Mouse (Mus musculus): ENCODE data around the gene Ltbp4. TPM values are rescaled to one million over a fixed set of nuclear protein-coding genes. Genes with fewer than 3 reads are reported as not detected.
A peak's percentile ranks its signal among the peaks of the same experiment; 100 is the strongest.

Gene Ltbp4
- polyA plus RNA-seq, 1 experiment, result 76.9 TPM

DNA sequence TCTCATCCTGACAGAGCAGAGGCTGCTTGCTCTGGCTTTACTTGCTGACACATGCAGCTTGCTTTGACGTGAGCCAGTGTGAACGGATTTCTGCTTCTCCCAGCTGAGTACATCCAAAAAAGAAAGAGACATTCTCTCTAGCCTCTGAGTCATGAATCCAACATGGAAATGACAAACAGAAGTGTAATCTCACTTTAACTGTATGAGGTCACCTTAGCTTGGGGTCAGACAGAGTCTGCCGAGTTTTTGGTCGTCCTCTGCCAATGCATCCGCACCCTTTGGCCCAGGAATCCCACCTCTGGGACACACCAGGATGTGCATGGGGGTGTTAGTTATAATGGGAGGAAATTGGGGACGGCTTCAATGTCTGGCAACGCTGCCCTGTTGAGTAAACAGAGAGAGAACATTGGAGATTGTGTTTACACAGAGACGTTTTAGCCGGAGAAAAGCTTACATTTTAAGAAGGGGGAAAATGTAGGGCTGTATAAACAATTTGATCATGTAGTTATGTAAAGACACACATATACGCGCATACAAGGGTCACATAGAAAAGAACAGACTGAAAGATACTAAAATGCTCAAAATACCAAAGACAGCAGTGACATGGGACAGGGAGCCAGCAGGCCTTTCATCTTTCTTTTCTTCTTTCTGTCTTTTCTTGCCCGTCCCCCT lies 45.6 kb downstream of the Ltbp4 start:
- H3K36me3 ChIP-seq (ENCODE audit: control insufficient read depth, insufficient read depth, low read length), result no peaks in the 10 kb centered on the region
- TF ChIP-seq POLR2A (IDR thresholded peaks at IDR 0.05; ENCODE audit: low read depth, low read length) (no peak), CTCF (conservative IDR thresholded peaks at IDR 0.05; ENCODE audit: insufficient read depth, insufficient read length, low read depth, low read length) (no peak)
- DNase-seq, result peak; percentile 46
- H3K4me3 ChIP-seq (ENCODE audit: insufficient read depth, low read depth, low read length), result no peak overlapping the region
- H3K4me1 ChIP-seq (ENCODE audit: control insufficient read depth, insufficient read depth, low read length), result no peaks in the 10 kb centered on the region
- WGBS, result 41% methylated on average over 12 of the region's 12 CpGs
- H3K27ac ChIP-seq (ENCODE audit: insufficient read depth, low read depth, low read length), result peak overlapping the region; percentile 52; the same call in 1 of the 2 replicates
- no peaks in the 10 kb centered on the region for H3K27me3 ChIP-seq (replicated peaks; ENCODE audit: control insufficient read depth, insufficient read depth, low read length)

DNA sequence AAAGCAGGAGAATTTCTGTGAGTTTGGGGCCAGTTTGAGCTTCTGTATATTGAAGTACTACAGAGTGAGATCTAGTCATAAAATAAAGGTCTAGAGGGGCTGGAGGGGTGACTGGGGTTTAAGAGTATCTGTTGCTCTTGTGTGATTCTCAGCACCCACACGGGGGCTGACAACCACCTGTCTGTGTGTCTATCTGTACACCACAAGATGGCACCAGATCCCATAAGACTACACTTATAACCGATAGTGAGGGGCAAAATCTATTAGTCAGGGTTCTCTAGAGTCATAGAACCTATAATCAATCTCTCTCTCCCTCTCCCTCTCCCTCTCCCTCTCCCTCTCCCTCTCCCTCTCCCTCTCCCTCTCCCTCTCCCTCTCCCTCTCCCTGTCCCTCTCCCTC lies 46.9 kb downstream of the Ltbp4 start:
- Histone ChIP-seq H3K4me3 (ENCODE audit: insufficient read depth, low read depth, low read length) (no peak overlapping the region), H3K36me3 (ENCODE audit: control insufficient read depth, insufficient read depth, low read length) (no peaks in the 10 kb centered on the region), H3K4me1 (ENCODE audit: control insufficient read depth, insufficient read depth, low read length) (no peaks in the 10 kb centered on the region), H3K27ac (ENCODE audit: insufficient read depth, low read depth, low read length) (no peak overlapping the region), H3K27me3 (replicated peaks; ENCODE audit: control insufficient read depth, insufficient read depth, low read length) (no peaks in the 10 kb centered on the region)
- no peak for DNase-seq
- WGBS, result 79% methylated on average over 2 of the region's 2 CpGs
- TF ChIP-seq CTCF (conservative IDR thresholded peaks at IDR 0.05; ENCODE audit: insufficient read depth, insufficient read length, low read depth, low read length), result no peak
- no peak for TF ChIP-seq POLR2A (IDR thresholded peaks at IDR 0.05; ENCODE audit: low read depth, low read length)

DNA sequence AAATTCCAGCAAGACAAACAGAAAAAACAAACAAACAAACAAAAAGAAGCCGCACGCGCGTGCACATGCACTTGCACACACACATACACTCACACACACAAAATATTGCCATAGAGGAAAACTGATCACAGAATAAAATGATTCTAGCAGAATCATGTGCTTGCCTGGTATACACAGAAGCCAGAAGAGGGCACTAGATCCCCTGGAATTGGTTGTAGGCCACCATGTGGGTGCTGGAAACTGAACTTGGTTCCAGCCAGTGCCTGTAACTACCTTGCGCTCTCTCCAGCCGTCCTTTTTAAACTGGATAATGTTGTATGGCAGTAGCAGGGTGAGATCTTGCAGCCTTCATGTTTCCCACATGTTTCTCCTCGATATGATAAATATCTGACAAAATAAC lies 48.8 kb downstream of the Ltbp4 start:
- TF ChIP-seq POLR2A (IDR thresholded peaks at IDR 0.05; ENCODE audit: low read depth, low read length), result no peak
- no peak for TF ChIP-seq CTCF (conservative IDR thresholded peaks at IDR 0.05; ENCODE audit: insufficient read depth, insufficient read length, low read depth, low read length)
- DNase-seq, result no peak

DNA sequence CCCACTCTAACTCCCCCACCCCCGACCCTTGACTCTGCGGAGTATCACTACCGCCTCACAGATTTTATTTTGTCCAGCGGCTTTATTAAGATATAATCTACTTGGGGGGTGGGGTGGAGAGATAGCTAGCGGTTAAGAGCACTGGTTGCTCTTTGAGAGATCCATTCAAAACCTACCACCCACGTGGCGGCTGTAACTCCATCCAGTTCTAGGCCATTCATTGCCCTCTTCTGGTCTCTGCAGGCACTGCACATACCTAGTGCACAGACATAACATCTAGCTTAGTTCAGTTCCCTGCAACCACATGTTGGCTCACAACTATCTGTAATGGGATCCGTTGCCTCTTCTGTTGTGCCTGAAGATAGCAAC lies 51.8 kb downstream of the Ltbp4 start:
- Histone ChIP-seq H3K36me3 (ENCODE audit: control insufficient read depth, insufficient read depth, low read length) (no peaks in the 10 kb centered on the region), H3K27me3 (replicated peaks; ENCODE audit: control insufficient read depth, insufficient read depth, low read length) (0 out of 2 replicates have a peak, but pooled peaks cover 1% of the 10 kb centered on the region), H3K4me1 (ENCODE audit: control insufficient read depth, insufficient read depth, low read length) (peaks cover 6% of the 10 kb centered on the region; the same call in 1 of the 2 replicates), H3K4me3 (ENCODE audit: insufficient read depth, low read depth, low read length) (no peak overlapping the region), H3K27ac (ENCODE audit: insufficient read depth, low read depth, low read length) (no peak overlapping the region)
- TF ChIP-seq POLR2A (IDR thresholded peaks at IDR 0.05; ENCODE audit: low read depth, low read length) (no peak), CTCF (conservative IDR thresholded peaks at IDR 0.05; ENCODE audit: insufficient read depth, insufficient read length, low read depth, low read length) (peak; percentile 83)
- peak; percentile 73 for DNase-seq
- 5% methylated on average over 8 of the region's 8 CpGs for WGBS

More for the DNA sequence above, 48.8 kb downstream of the Ltbp4 start:
- Histone ChIP-seq H3K4me3 (ENCODE audit: insufficient read depth, low read depth, low read length) (no peak overlapping the region), H3K27me3 (replicated peaks; ENCODE audit: control insufficient read depth, insufficient read depth, low read length) (0 out of 2 replicates have a peak, but pooled peaks cover 1% of the 10 kb centered on the region), H3K4me1 (ENCODE audit: control insufficient read depth, insufficient read depth, low read length) (no peaks in the 10 kb centered on the region), H3K36me3 (ENCODE audit: control insufficient read depth, insufficient read depth, low read length) (no peaks in the 10 kb centered on the region), H3K27ac (ENCODE audit: insufficient read depth, low read depth, low read length) (no peak overlapping the region)
- 89% methylated on average over 7 of the region's 7 CpGs for WGBS

DNA sequence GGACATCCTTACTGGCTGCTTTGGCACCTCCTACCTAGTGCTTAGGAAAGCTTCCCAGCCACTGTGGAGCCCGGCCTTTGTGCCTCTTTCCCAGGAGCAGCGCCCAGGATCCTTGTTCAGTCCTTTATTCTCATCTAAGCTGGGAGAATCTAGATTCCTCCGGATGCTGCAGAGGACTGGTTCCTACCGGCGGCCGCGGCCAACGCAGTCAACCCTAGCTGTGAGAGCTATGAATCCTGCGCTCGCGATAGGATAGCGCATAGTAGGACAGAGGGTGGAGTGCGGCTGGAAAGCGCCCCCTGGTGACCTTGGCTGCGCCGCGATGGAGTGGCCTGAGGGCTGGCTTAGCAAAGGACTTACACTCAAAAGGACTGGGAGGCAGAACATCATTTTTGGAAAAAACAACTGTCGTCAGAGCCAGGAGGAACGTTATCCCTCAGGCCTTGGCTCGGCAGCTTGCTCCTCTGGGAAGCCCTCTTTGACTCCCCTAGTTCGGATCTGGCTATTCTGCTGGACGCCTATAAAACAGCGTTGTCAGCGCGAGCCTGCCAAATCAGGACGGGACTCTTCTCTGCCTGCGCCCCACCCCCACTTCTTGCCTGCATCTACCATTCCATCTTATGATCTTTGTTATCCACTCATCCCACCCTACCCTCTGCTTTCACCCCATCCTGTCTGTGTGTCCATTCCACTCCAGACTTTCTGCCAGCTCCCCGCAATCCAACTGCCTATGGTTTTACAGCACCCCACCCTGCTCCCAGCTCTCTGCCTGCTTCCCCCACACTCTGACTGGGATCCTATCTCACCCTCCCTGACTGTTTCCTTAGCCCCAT lies 52.4 kb downstream of the Ltbp4 start:
- 3% methylated on average over 28 of the region's 28 CpGs for WGBS
- TF ChIP-seq POLR2A (IDR thresholded peaks at IDR 0.05; ENCODE audit: low read depth, low read length), result no peak
- peak; percentile 29; the same call in 1 of the 2 replicates for TF ChIP-seq CTCF (conservative IDR thresholded peaks at IDR 0.05; ENCODE audit: insufficient read depth, insufficient read length, low read depth, low read length)
- no peak for DNase-seq
- Histone ChIP-seq H3K4me1 (ENCODE audit: control insufficient read depth, insufficient read depth, low read length) (peaks cover 6% of the 10 kb centered on the region; the same call in 1 of the 2 replicates), H3K27me3 (replicated peaks; ENCODE audit: control insufficient read depth, insufficient read depth, low read length) (0 out of 2 replicates have a peak, but pooled peaks cover 1% of the 10 kb centered on the region), H3K4me3 (ENCODE audit: insufficient read depth, low read depth, low read length) (no peak overlapping the region), H3K27ac (ENCODE audit: insufficient read depth, low read depth, low read length) (no peak overlapping the region), H3K36me3 (ENCODE audit: control insufficient read depth, insufficient read depth, low read length) (no peaks in the 10 kb centered on the region)

DNA sequence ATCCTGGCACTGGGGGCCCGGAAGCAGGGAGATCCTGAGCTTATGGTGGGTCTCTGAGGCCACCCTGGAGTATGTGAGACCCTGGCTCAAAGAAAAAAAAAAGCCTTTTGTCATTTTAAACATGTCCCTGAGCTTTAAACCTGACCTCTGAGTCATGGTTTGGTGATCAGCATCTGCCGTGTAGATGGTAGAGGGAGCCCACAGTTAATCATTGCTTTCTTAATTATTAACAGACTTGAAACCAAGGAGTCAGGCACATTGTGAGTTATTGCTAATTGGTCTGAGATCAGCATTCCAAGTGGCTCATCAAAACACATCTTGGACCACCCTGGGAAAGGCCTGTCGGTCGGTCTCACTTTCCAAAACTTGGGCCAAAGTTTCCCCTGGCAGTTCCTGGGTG lies 55.3 kb downstream of the Ltbp4 start:
- WGBS, result 37% methylated on average over 4 of the region's 4 CpGs
- H3K27ac ChIP-seq (ENCODE audit: insufficient read depth, low read depth, low read length), result no peak overlapping the region
- H3K27me3 ChIP-seq (replicated peaks; ENCODE audit: control insufficient read depth, insufficient read depth, low read length), result 0 out of 2 replicates have a peak, but pooled peaks cover 1% of the 10 kb centered on the region
- H3K4me1 ChIP-seq (ENCODE audit: control insufficient read depth, insufficient read depth, low read length), result peaks cover 6% of the 10 kb centered on the region; the same call in 1 of the 2 replicates
- TF ChIP-seq POLR2A (IDR thresholded peaks at IDR 0.05; ENCODE audit: low read depth, low read length) (no peak), CTCF (conservative IDR thresholded peaks at IDR 0.05; ENCODE audit: insufficient read depth, insufficient read length, low read depth, low read length) (no peak)
- no peaks in the 10 kb centered on the region for H3K36me3 ChIP-seq (ENCODE audit: control insufficient read depth, insufficient read depth, low read length)
- peak; percentile 57 for DNase-seq
- H3K4me3 ChIP-seq (ENCODE audit: insufficient read depth, low read depth, low read length), result no peak overlapping the region

DNA sequence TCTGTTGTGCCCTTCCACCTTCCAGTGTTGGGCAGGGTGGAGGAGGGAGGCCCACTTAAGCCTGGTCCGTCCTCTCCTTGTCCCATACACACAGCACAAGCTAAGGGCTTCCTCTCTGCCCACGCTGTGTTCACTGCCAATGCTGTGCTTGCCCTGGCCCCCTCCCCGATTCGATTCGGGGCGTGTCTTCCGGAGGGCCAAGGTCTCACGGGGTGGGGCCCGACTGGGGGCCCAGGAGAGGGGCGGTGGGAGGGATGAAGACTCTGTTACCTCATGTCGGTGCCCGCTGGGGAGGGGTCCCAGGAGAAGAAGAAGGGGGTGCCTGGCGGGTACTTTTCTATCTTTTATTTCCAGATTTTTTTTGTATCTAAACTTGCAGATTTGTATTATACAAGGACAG lies 55.8 kb downstream of the Ltbp4 start:
- TF ChIP-seq CTCF (conservative IDR thresholded peaks at IDR 0.05; ENCODE audit: insufficient read depth, insufficient read length, low read depth, low read length) (no peak), POLR2A (IDR thresholded peaks at IDR 0.05; ENCODE audit: low read depth, low read length) (no peak)
- H3K27me3 ChIP-seq (replicated peaks; ENCODE audit: control insufficient read depth, insufficient read depth, low read length), result 0 out of 2 replicates have a peak, but pooled peaks cover 1% of the 10 kb centered on the region
- H3K36me3 ChIP-seq (ENCODE audit: control insufficient read depth, insufficient read depth, low read length), result no peaks in the 10 kb centered on the region
- H3K4me1 ChIP-seq (ENCODE audit: control insufficient read depth, insufficient read depth, low read length), result peaks cover 6% of the 10 kb centered on the region; the same call in 1 of the 2 replicates
- WGBS, result 47% methylated on average over 13 of the region's 13 CpGs
- H3K27ac ChIP-seq (ENCODE audit: insufficient read depth, low read depth, low read length), result no peak overlapping the region
- no peak for DNase-seq
- H3K4me3 ChIP-seq (ENCODE audit: insufficient read depth, low read depth, low read length), result no peak overlapping the region

All from kidney, adult 2 months (tissue).